Mouse (Mus musculus): ENCODE results near the gene Tpmt. TPM values are rescaled to one million over a fixed set of nuclear protein-coding genes. Genes with fewer than 3 reads are reported as not detected.

Gene Tpmt
- polyA plus RNA-seq, 1 experiment from 2014 or later: 30.8 TPM

GRCm38 (mm10) chr13:47063985-47064760 is 19.6 kb upstream of the Tpmt start:
- H3K9me3 ChIP-seq (replicated peaks): no peaks in the 10 kb centered on the region
- 89% methylated on average over 15 of the region's 15 CpGs for whole genome bisulfite sequencing
- no peak overlapping the region for H3K4me3 ChIP-seq
- DNase-seq (ENCODE audit: low spot score): no peak
- H3K27ac ChIP-seq (replicated peaks): no peak overlapping the region
- H3K36me3 ChIP-seq: peaks cover 78% of the 10 kb centered on the region
- no peaks in the 10 kb centered on the region for H3K27me3 ChIP-seq (ENCODE audit: low read depth, poor library complexity, severe bottlenecking)
- H3K4me1 ChIP-seq: no peaks in the 10 kb centered on the region

DNA sequence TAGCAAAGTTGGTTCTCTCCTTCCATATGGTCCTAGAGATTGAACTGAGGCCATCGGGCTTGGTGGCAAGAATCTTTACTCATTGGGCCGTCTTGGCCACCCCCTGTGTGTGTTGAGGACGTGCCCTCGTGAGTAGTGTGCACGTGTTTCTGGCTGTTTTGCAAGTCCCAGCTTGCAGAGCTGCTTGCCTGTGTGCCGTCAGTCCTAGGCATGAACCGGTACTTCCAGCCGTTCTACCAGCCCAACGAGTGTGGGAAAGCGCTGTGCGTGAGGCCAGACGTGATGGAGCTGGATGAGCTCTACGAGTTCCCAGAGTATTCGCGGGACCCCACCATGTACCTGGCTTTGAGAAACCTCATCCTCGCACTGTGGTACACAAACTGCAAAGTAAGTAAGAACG is 18.2 kb upstream of the Tpmt start:
- Histone ChIP-seq H3K27me3 (ENCODE audit: low read depth, poor library complexity, severe bottlenecking) (no peaks in the 10 kb centered on the region), H3K4me3 (no peak overlapping the region), H3K27ac (replicated peaks) (no peak overlapping the region), H3K9me3 (replicated peaks) (no peaks in the 10 kb centered on the region), H3K4me1 (no peaks in the 10 kb centered on the region), H3K36me3 (peaks cover 77% of the 10 kb centered on the region)
- DNase-seq (ENCODE audit: low spot score): no peak
- WGBS: 93% methylated on average over 17 of the region's 17 CpGs

DNA sequence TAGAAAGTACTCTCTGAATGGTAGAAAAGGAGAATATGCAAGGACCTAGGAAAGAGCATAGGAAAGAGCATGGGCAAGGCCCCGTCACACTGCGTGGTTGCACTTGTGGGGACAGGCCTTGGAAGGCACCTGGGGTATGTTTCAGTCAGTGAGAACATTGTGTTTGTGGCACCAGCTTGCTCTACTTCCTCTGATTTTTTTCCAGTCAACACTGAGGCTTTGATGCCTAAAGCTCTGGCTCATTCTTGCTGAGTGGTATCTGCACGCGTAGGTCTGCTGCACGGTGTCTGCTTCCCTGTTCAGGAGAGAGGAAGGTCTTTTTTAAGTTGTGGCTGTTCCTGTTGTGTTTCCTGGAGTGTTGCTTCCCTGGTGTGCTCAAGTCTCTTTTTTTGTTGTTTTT is 12.2 kb upstream of the Tpmt start:
- Histone ChIP-seq H3K4me1 (peaks cover 6% of the 10 kb centered on the region), H3K36me3 (peaks cover 60% of the 10 kb centered on the region), H3K9me3 (replicated peaks) (no peaks in the 10 kb centered on the region), H3K4me3 (no peak overlapping the region), H3K27ac (replicated peaks) (no peak overlapping the region), H3K27me3 (ENCODE audit: low read depth, poor library complexity, severe bottlenecking) (no peaks in the 10 kb centered on the region)
- no peak for DNase-seq (ENCODE audit: low spot score)
- WGBS: 93% methylated on average over 5 of the region's 5 CpGs

DNA sequence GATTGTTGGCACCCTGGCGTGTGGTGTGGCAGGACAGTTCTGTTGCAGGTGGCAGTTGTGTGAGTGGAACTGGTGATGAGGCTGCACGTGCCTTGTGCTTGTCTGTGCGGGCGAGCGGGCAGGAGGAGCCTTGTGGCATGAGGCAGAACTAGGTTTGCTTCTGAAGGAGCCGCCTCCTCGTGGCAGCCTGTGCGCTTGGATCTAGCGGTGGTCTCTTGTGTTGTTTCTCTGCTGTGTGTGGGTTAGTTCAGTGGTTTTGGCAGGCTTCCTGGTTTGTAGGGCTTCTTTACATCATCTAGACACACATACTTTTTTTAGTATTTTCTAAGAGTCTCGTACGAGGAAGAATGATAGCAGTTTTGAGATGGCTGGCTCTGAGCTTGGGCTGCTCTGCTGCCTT is 11.6 kb upstream of the Tpmt start:
- 93% methylated on average over 11 of the region's 11 CpGs for WGBS
- Histone ChIP-seq H3K27ac (replicated peaks) (no peak overlapping the region), H3K4me1 (peaks cover 6% of the 10 kb centered on the region), H3K36me3 (peaks cover 61% of the 10 kb centered on the region), H3K4me3 (no peak overlapping the region), H3K9me3 (replicated peaks) (no peaks in the 10 kb centered on the region), H3K27me3 (ENCODE audit: low read depth, poor library complexity, severe bottlenecking) (no peaks in the 10 kb centered on the region)
- no peak for DNase-seq (ENCODE audit: low spot score)

- 58% methylated on average over 10 of the region's 10 CpGs for WGBS
- Histone ChIP-seq H3K4me3 (no peak overlapping the region), H3K27me3 (ENCODE audit: low read depth, poor library complexity, severe bottlenecking) (no peaks in the 10 kb centered on the region), H3K27ac (replicated peaks) (peak overlapping the region; percentile 52; the same call in 1 of the 2 replicates), H3K36me3 (peaks cover 63% of the 10 kb centered on the region), H3K4me1 (peaks cover 6% of the 10 kb centered on the region), H3K9me3 (replicated peaks) (no peaks in the 10 kb centered on the region)
- no peak for DNase-seq (ENCODE audit: low spot score)
These were observed 9.4 kb upstream of the Tpmt start for GRCm38 (mm10) chr13:47053971-47054370.

GRCm38 (mm10) chr13:47050009-47050408 is 5.5 kb upstream of the Tpmt start:
- H3K27me3 ChIP-seq (ENCODE audit: low read depth, poor library complexity, severe bottlenecking): peaks cover 3% of the 10 kb centered on the region; the same call in 1 of the 2 replicates
- no peak overlapping the region for H3K4me3 ChIP-seq
- no peaks in the 10 kb centered on the region for H3K9me3 ChIP-seq (replicated peaks)
- DNase-seq (ENCODE audit: low spot score): no peak
- peaks cover 59% of the 10 kb centered on the region for H3K36me3 ChIP-seq
- peaks cover 6% of the 10 kb centered on the region for H3K4me1 ChIP-seq
- no peak overlapping the region for H3K27ac ChIP-seq (replicated peaks)
- WGBS: 83% methylated on average over 4 of the region's 4 CpGs

DNA sequence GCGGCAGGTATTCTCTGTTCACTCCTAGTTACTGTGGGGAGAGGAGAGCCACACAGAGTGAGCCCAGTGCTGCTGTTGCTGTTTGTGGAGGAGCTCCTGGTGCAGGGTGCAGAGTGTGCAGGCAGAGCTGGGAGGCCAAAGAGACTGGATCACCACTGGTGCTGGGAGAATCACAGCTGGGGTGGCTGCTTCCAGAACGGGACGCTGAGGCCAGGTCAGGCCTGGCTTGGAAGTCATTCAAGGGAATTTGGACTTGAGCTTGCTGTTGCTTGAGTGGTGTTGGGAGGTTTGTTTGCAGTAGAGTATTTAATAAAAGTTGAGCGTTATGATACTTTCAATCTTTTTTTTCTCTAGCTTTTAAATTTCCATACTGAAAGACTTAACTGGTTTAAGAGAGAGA is 3.5 kb upstream of the Tpmt start:
- WGBS: 90% methylated on average over 4 of the region's 4 CpGs
- H3K4me1 ChIP-seq: peaks cover 18% of the 10 kb centered on the region
- no peaks in the 10 kb centered on the region for H3K9me3 ChIP-seq (replicated peaks)
- H3K36me3 ChIP-seq: peaks cover 50% of the 10 kb centered on the region
- no peak overlapping the region for H3K27ac ChIP-seq (replicated peaks)
- peaks cover 12% of the 10 kb centered on the region for H3K27me3 ChIP-seq (ENCODE audit: low read depth, poor library complexity, severe bottlenecking)
- H3K4me3 ChIP-seq: no peak overlapping the region
- no peak for DNase-seq (ENCODE audit: low spot score)

- Histone ChIP-seq H3K27ac (replicated peaks) (peak overlapping the region; percentile 89), H3K4me3 (peak overlapping the region; percentile 95), H3K4me1 (peaks cover 27% of the 10 kb centered on the region), H3K9me3 (replicated peaks) (no peaks in the 10 kb centered on the region), H3K27me3 (ENCODE audit: low read depth, poor library complexity, severe bottlenecking) (peaks cover 12% of the 10 kb centered on the region), H3K36me3 (peaks cover 10% of the 10 kb centered on the region)
- WGBS: 1% methylated on average over 45 of the region's 45 CpGs
- peak; percentile 39 for DNase-seq (ENCODE audit: low spot score)
These were observed 512 bp downstream of the Tpmt start for GRCm38 (mm10) chr13:47043833-47044616.

- H3K27me3 ChIP-seq (ENCODE audit: low read depth, poor library complexity, severe bottlenecking): peaks cover 12% of the 10 kb centered on the region
- under 1% methylated on average over 48 of the region's 48 CpGs for WGBS
- peak within 1 kb of the TSS; percentile 95 for H3K4me3 ChIP-seq
- peak; percentile 99 for DNase-seq (ENCODE audit: low spot score)
- no peaks in the 10 kb centered on the region for H3K9me3 ChIP-seq (replicated peaks)
- H3K36me3 ChIP-seq: 0 out of 2 replicates have a peak, but pooled peaks cover 4% of the 10 kb centered on the region
- H3K4me1 ChIP-seq: peaks cover 27% of the 10 kb centered on the region
- H3K27ac ChIP-seq (replicated peaks): peak within 1 kb of the TSS; percentile 89
These were observed 1.4 kb downstream of the Tpmt start, which contains the start of gene Kdm1b for GRCm38 (mm10) chr13:47043030-47043680. TSS of gene Kdm1b (plus strand) at chr13:47043499.

- peaks cover 27% of the 10 kb centered on the region for H3K4me1 ChIP-seq
- DNase-seq (ENCODE audit: low spot score): no peak
- H3K4me3 ChIP-seq: peak overlapping the region; percentile 95
- WGBS: 50% methylated on average over 8 of the region's 8 CpGs
- H3K9me3 ChIP-seq (replicated peaks): no peaks in the 10 kb centered on the region
- H3K36me3 ChIP-seq: no peaks in the 10 kb centered on the region
- H3K27me3 ChIP-seq (ENCODE audit: low read depth, poor library complexity, severe bottlenecking): peaks cover 12% of the 10 kb centered on the region
- peak overlapping the region; percentile 59 for H3K27ac ChIP-seq (replicated peaks)
These were observed 2.4 kb downstream of the Tpmt start for GRCm38 (mm10) chr13:47042024-47042633.

- H3K4me1 ChIP-seq: peaks cover 27% of the 10 kb centered on the region
- no peak overlapping the region for H3K27ac ChIP-seq (replicated peaks)
- WGBS: 95% methylated on average over 5 of the region's 5 CpGs
- DNase-seq (ENCODE audit: low spot score): no peak
- peaks cover 9% of the 10 kb centered on the region for H3K27me3 ChIP-seq (ENCODE audit: low read depth, poor library complexity, severe bottlenecking)
- no peak overlapping the region for H3K4me3 ChIP-seq
- H3K36me3 ChIP-seq: no peaks in the 10 kb centered on the region
- H3K9me3 ChIP-seq (replicated peaks): no peaks in the 10 kb centered on the region
These were observed 4.5 kb downstream of the Tpmt start for GRCm38 (mm10) chr13:47040061-47040460.

DNA sequence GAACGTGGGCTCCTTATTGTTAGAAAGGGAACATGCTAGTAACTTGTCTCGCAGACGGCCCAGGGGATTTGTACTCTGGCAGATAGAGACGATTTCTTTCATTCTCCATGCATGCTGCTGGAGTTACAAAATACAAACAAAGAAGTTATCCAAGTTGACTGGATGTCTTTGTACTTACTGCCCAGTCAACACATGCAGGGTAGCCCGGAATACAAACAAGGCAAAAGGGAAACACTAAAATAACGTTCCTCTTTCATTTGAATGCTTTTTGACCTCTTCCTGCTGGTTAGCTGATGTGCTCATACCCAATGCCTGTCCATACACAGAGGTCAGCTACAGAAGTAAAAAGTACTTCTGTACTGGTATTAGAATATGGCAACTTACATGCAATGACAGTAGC is 6.6 kb downstream of the Tpmt start:
- WGBS: 85% methylated on average over 6 of the region's 6 CpGs
- Histone ChIP-seq H3K27me3 (ENCODE audit: low read depth, poor library complexity, severe bottlenecking) (no peaks in the 10 kb centered on the region), H3K4me3 (no peak overlapping the region), H3K27ac (replicated peaks) (no peak overlapping the region), H3K4me1 (peaks cover 8% of the 10 kb centered on the region), H3K36me3 (0 out of 2 replicates have a peak, but pooled peaks cover 5% of the 10 kb centered on the region), H3K9me3 (replicated peaks) (no peaks in the 10 kb centered on the region)
- DNase-seq (ENCODE audit: low spot score): no peak

All from midbrain, embryonic 10.5 days (tissue).